Mouse (Mus musculus): ENCODE results near the gene Crlf1.

DNA sequence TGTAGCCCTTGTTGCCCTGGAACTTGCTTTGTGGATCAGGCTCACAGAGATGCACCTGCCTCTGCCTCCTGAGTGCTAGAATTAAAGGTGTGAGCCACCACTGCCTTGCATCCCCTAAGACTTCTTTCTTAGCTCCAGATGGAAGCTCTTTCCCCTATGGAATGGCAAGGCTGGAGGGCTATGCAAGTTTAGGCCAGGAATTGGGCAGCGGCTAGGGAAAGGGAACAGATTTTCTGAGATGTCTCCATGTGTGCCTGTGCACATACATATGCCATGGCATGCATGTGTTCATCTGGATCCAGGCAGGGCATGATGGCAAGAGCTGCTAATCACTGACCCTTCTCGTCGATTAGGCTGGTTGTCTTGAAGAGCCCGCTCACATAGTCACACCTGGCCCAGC is 27.3 kb upstream of the Crlf1 start:
- TF ChIP-seq CTCF (IDR thresholded peaks at IDR 0.05) (no peak), EP300 (IDR thresholded peaks at IDR 0.05) (no peak)

All from lung, postnatal 0 days (tissue).